Mouse (Mus musculus) bone marrow macrophage, adult 2 months (primary cell): ENCODE data around the gene Med13.

ENCODE experiments used
- CTCF ChIP-seq: IDR thresholded peaks from 2 replicates; pipeline ENCODE4 v1.5.1; 2012; ENCODE audit warnings: low read depth, mild to moderate bottlenecking, low read length, moderate library complexity
- POLR2A ChIP-seq: IDR thresholded peaks from 2 replicates; pipeline ENCODE4 v1.6.1; 2012; ENCODE audit warnings: mild to moderate bottlenecking, low read depth, low read length, borderline replicate concordance

DNA sequence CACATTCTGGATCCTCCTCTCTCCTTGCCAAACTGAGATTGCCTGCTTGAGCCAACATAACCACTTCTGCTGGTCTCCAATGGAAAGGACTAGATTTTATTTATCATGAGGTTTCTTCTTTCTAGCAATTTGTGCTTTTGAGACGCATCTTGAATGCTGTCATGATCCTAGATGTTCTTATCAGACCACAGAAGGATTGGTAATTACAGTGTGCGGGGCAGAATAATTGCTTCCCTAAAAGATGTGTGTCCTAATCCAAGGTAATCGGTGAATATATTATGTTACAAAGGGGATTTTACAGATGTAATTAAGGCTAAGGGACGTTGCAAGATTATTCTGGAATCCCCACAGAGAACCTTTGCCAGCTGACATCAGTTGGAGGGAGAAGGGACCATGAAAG, 21.6 kb upstream of the Med13 start:
- TF ChIP-seq CTCF = no peak
- TF ChIP-seq POLR2A = no peak
